Mouse (Mus musculus): ENCODE results near the gene Mycbpap. TPM values are rescaled to one million over a fixed set of nuclear protein-coding genes. Genes with fewer than 3 reads are reported as not detected.

The Mycbpap gene
- total and polyA plus RNA-seq, 3 experiments: 0.08 to 3.1 (median 1.1) TPM

DNA sequence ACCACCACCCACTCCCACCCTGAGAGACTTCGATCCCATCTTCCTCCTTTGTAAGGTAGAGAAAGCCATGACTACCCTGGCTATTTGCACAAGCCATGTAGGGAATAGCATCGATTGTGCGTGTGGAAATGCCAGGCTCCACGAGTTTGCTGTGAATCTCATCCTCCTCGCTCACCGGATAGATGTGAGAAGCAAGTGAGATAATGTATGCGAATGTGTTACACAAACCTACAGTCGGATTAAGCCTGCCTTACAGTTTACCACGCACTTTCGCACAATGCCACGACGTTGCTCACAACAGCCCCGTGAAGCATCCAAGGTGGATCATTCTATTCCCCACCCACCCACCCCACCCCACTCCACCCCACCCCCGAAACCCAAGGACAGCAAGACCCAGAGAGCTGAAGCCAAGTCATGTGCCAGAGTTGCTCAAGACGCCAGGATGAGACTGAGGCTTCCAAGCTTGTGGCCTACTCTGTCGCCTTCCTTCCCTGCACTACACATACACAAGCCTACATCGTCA is 55.1 kb downstream of the Mycbpap start:
- Histone ChIP-seq H3K9ac (ENCODE audit: insufficient read depth, low read depth) (no peak overlapping the region), H3K27me3 (replicated peaks) (peaks cover 12% of the 10 kb centered on the region), H3K36me3 (replicated peaks in 1 of 2; ENCODE audit: control insufficient read depth in 1 of 2, insufficient read depth in 1 of 2, low read length in 1 of 2) (no peaks in the 10 kb centered on the region), H3K79me2 (replicated peaks; ENCODE audit: control insufficient read depth, extremely low read depth, insufficient read depth, poor library complexity, severe bottlenecking) (no peaks in the 10 kb centered on the region), H3K27ac (ENCODE audit: insufficient read depth, low read depth) (no peak overlapping the region), H3K4me2 (ENCODE audit: insufficient read depth, low read depth, poor library complexity, severe bottlenecking) (no peak overlapping the region), H3K9me3 (replicated peaks; ENCODE audit: low read length) (no peaks in the 10 kb centered on the region), H3K4me1 (ENCODE audit: control insufficient read depth in 1 of 2, insufficient read depth in 2 of 2) (peaks cover 4 to 38% of the 10 kb centered on the region in 2 experiments), H3K4me3 (replicated peaks in 1 of 3; ENCODE audit: low read depth in 2 of 3, low read length in 2 of 3, poor library complexity in 1 of 3) (no peak overlapping the region)
- no peak for DNase-seq (ENCODE audit: extremely low read depth)
- TF ChIP-seq MXI1 (IDR thresholded peaks at IDR 0.05; ENCODE audit: low read depth, low read length) (no peak), GABPA (IDR thresholded peaks at IDR 0.05; ENCODE audit: insufficient replicate concordance, low read depth, low read length) (no peak), POLR2AphosphoS2 (IDR thresholded peaks at IDR 0.05; ENCODE audit: low read depth, low read length) (no peak), E2F4 (IDR thresholded peaks at IDR 0.05; ENCODE audit: insufficient replicate concordance, low read depth, low read length) (no peak), TBP (conservative IDR thresholded peaks at IDR 0.05; ENCODE audit: low read depth, low read length) (no peak), JUN (IDR thresholded peaks at IDR 0.05; ENCODE audit: insufficient read depth, low read depth, low read length) (no peak), EP300 (IDR thresholded peaks at IDR 0.05; ENCODE audit: low read length) (no peak), CHD2 (IDR thresholded peaks at IDR 0.05; ENCODE audit: low read length) (no peak)
- dilution Hi-C loops (cut with MboI; ENCODE audit: extremely low pct_ligation_motif_present, extremely low pct_unique_long_range_greater_than_20kb, low sequenced_read_pairs) (no loop called here), in situ Hi-C loops (cut with MboI; ENCODE audit: low pct_ligation_motif_present, low pct_unique_long_range_greater_than_20kb, low sequenced_read_pairs) (no loop called here)

DNA sequence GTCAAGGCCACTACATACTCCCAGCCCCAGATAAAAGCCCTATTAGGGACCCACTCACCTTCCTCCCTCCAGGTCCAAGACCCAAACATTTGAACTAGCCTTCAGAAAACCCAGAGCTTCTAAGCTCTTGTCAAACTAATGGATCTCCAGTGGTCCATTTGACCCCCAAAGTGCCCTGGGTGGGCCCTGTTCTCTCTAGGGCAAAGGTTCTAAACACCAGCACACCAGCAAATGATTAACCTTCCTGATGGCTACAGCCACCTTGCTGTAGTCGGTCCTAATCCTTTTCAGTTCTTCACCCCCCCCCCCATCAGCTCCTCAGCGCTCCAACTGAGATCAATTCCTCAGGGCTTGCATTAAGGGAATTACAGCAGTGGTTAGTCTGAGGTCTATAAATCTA is 57.4 kb downstream of the Mycbpap start:
- Histone ChIP-seq H3K9me3 (replicated peaks; ENCODE audit: low read length) (no peaks in the 10 kb centered on the region), H3K27ac (ENCODE audit: insufficient read depth, low read depth) (no peak overlapping the region), H3K27me3 (replicated peaks) (peaks cover 4% of the 10 kb centered on the region), H3K9ac (ENCODE audit: insufficient read depth, low read depth) (no peak overlapping the region), H3K79me2 (replicated peaks; ENCODE audit: control insufficient read depth, extremely low read depth, insufficient read depth, poor library complexity, severe bottlenecking) (no peaks in the 10 kb centered on the region), H3K4me2 (ENCODE audit: insufficient read depth, low read depth, poor library complexity, severe bottlenecking) (no peak overlapping the region), H3K36me3 (replicated peaks in 1 of 2; ENCODE audit: control insufficient read depth in 1 of 2, insufficient read depth in 1 of 2, low read length in 1 of 2) (no peaks in the 10 kb centered on the region), H3K4me1 (ENCODE audit: control insufficient read depth in 1 of 2, insufficient read depth in 2 of 2) (peaks cover 0 to 20% of the 10 kb centered on the region in 2 experiments; a peak in 2 of 4 replicates), H3K4me3 (replicated peaks in 1 of 3; ENCODE audit: low read depth in 2 of 3, low read length in 2 of 3, poor library complexity in 1 of 3) (no peak overlapping the region)
- DNase-seq (ENCODE audit: extremely low read depth): no peak
- dilution Hi-C loops (cut with MboI; ENCODE audit: extremely low pct_ligation_motif_present, extremely low pct_unique_long_range_greater_than_20kb, low sequenced_read_pairs): no loop called here
- in situ Hi-C loops (cut with MboI; ENCODE audit: low pct_ligation_motif_present, low pct_unique_long_range_greater_than_20kb, low sequenced_read_pairs): no loop called here
- no peak for TF ChIP-seq GABPA (IDR thresholded peaks at IDR 0.05; ENCODE audit: insufficient replicate concordance, low read depth, low read length)
- no peak for TF ChIP-seq EP300 (IDR thresholded peaks at IDR 0.05; ENCODE audit: low read length)
- no peak for TF ChIP-seq ZNF384 (IDR thresholded peaks at IDR 0.05; ENCODE audit: low read depth, low read length)
- no peak for TF ChIP-seq SMC3 (IDR thresholded peaks at IDR 0.05; ENCODE audit: low read depth, low read length)
- no peak for TF ChIP-seq USF2 (conservative IDR thresholded peaks at IDR 0.05; ENCODE audit: low read depth, low read length)
- TF ChIP-seq RCOR1 (conservative IDR thresholded peaks at IDR 0.05; ENCODE audit: low read depth, low read length): no peak
- no peak for TF ChIP-seq CHD1 (IDR thresholded peaks at IDR 0.05; ENCODE audit: low read depth, low read length)
- no peak for TF ChIP-seq MEF2A (IDR thresholded peaks at IDR 0.05; ENCODE audit: borderline replicate concordance, low read depth, low read length)

Measured in CH12.LX (cell line).